Mouse (Mus musculus) C2C12 (cell line): Measurements from ENCODE around the gene Sgsh. TPM values are rescaled to one million over a fixed set of nuclear protein-coding genes. Genes with fewer than 3 reads are reported as not detected.

ENCODE experiments used
- H3K27me3 ChIP-seq: one replicate; pipeline ENCODE4 v1.6.1; 2011; ENCODE audit not compliant: control insufficient read depth, insufficient read depth, insufficient read length
- H3K36me3 ChIP-seq: one replicate; pipeline ENCODE4 v1.6.1; 2011; ENCODE audit not compliant: control insufficient read depth, insufficient read depth
- H3K4me3 ChIP-seq: one replicate; pipeline ENCODE4 v1.5.1; 2011; ENCODE audit warnings: mild to moderate bottlenecking, control low read depth; ENCODE audit not compliant: poor library complexity, insufficient read depth, severe bottlenecking
- H3K79me2 ChIP-seq: one replicate; pipeline ENCODE4 v1.6.1; 2011; ENCODE audit not compliant: control insufficient read depth, insufficient read depth
- H3K79me3 ChIP-seq: one replicate; pipeline ENCODE4 v1.6.1; 2011; ENCODE audit warnings: low read depth, control low read depth
- H3ac ChIP-seq: one replicate; pipeline ENCODE3; 2011; ENCODE audit warnings: low read depth; ENCODE audit not compliant: control insufficient read depth, insufficient read length
- CEBPB ChIP-seq: IDR thresholded peaks from one replicate; pipeline ENCODE4 v1.6.1; 2011; ENCODE audit warnings: low read depth, mild to moderate bottlenecking, control low read depth, moderate library complexity
- CTCF ChIP-seq: IDR thresholded peaks from one replicate; pipeline ENCODE4 v1.5.1; 2011; ENCODE audit not compliant: control insufficient read depth, insufficient read depth, insufficient read length
- FOSL1 ChIP-seq: IDR thresholded peaks from one replicate; pipeline ENCODE4 v1.8.0; 2011; ENCODE audit warnings: mild to moderate bottlenecking, low read length; ENCODE audit not compliant: poor library complexity, insufficient read depth, severe bottlenecking
- MAX ChIP-seq: IDR thresholded peaks from one replicate; pipeline ENCODE4 v1.6.1; 2011; ENCODE audit warnings: mild to moderate bottlenecking, control low read depth
- MYOD1 ChIP-seq: IDR thresholded peaks from one replicate; pipeline ENCODE4 v1.6.1; 2011; ENCODE audit warnings: low read depth; ENCODE audit not compliant: control insufficient read depth, insufficient read length
- MYOG ChIP-seq: IDR thresholded peaks from one replicate; pipeline ENCODE4 v1.6.1; 2011; ENCODE audit not compliant: control insufficient read depth, insufficient read length; ENCODE audit errors: extremely low read depth
- USF1 ChIP-seq: IDR thresholded peaks from one replicate; pipeline ENCODE4 v1.6.1; 2011; ENCODE audit warnings: low read depth, mild to moderate bottlenecking, control low read depth, moderate library complexity
- microRNA-seq: library from miRNA; unstranded; fragments of <30 nt; microRNA quantifications from one replicate; pipeline ENCODE4, GENCODE M21; 2019; ENCODE audit warnings: borderline microRNAs expressed
- polyA plus RNA-seq: library from polyadenylated mRNA; unstranded; fragments of >200 nt; fragmentation: generic; extraction: Trizol; gene quantifications from one replicate; pipeline ENCODE4 v1.2.1, GENCODE M21; 2012; ENCODE audit warnings: missing spikeins

Sgsh gene
- polyA plus RNA-seq, 1 experiment = 2.3 TPM

DNA sequence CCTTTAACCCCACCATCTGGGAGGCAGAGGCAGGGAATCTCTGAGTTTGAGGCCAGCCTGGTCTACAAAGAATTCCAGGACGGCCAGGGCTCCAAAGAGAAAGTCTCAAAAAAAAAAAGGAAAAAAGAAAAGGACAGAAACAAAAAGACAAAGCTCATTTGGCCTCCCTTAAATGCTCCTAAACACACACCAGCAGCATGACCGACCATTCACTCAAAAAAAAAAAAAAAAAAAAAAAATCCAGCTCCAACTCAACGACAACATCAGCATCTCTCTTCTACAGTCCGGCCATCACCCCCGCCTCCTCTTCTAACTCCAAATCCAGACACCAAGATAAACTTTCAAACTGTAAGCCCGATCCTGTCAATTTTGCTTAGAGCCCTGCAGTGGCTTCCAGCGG, 56.4 kb downstream of the Sgsh start:
- Histone ChIP-seq H3K79me2 (peaks cover 61% of the 10 kb centered on the region), H3K79me3 (peaks cover 40% of the 10 kb centered on the region), H3ac (peak overlapping the region; percentile 69), H3K4me3 (peak overlapping the region; percentile 99), H3K27me3 (peaks cover 14% of the 10 kb centered on the region), H3K36me3 (peaks cover 44% of the 10 kb centered on the region)
- no peak for TF ChIP-seq MAX
- TF ChIP-seq CEBPB = no peak
- TF ChIP-seq MYOG = no peak
- no peak for TF ChIP-seq FOSL1
- TF ChIP-seq CTCF = no peak
- TF ChIP-seq USF1 = no peak
- TF ChIP-seq MYOD1 = no peak

DNA sequence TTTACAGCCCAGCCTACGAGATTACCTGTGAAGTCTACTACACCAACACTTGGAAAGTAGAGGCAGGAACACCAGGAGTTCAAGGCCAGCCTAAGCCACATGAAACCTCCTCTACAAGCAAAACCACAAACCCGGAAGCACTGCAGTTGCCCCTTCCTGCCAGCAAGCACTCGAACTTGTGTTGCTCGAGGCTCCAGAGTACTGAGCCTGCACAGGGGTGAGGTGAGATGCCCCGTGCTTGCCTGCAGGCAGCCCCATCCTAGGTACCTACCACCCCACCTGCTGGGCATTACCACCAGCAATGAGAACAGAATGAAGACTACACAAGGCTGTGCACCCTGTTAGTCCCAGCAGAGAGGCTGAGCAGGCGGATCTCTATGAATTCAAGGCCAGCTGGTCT, 57.3 kb downstream of the Sgsh start:
- peak overlapping the region; percentile 43 for H3ac ChIP-seq
- H3K4me3 ChIP-seq = no peak overlapping the region
- H3K79me3 ChIP-seq = peaks cover 42% of the 10 kb centered on the region
- peaks cover 53% of the 10 kb centered on the region for H3K36me3 ChIP-seq
- TF ChIP-seq CEBPB = no peak
- no peak for TF ChIP-seq FOSL1
- no peak for TF ChIP-seq MYOG
- no peak for TF ChIP-seq CTCF
- no peak for TF ChIP-seq USF1
- no peak for TF ChIP-seq MYOD1
- no peak for TF ChIP-seq MAX
- H3K27me3 ChIP-seq = peaks cover 5% of the 10 kb centered on the region
- H3K79me2 ChIP-seq = peaks cover 70% of the 10 kb centered on the region

Small RNA genes within 50 kb of the gene (microRNA-seq; reads per million reads assigned to microRNA genes)
- 0.44 reads per million, percentile 6 among the genes with 10 or more reads in this experiment for gene Mir1932

Other genes starting within 250 kb of the Sgsh start
- gene Tbc1d16, start 127.0 kb downstream of the Sgsh start, polyA plus RNA-seq = 4.9 TPM
- 0.12 TPM for gene Ccdc40, start 127.0 kb downstream of the Sgsh start, polyA plus RNA-seq
- gene Gaa, start 87.6 kb downstream of the Sgsh start, polyA plus RNA-seq = 32.2 TPM
- gene Eif4a3, start 55.4 kb downstream of the Sgsh start, polyA plus RNA-seq = 349 TPM
- gene Card14, start 47.8 kb downstream of the Sgsh start, polyA plus RNA-seq = not detected
- gene Slc26a11, start within 50 bp of the Sgsh start, polyA plus RNA-seq = 0.51 TPM
- 6.3 TPM for gene Rnf213, start 37.6 kb upstream of the Sgsh start, polyA plus RNA-seq
- gene Endov, start 135.8 kb upstream of the Sgsh start, polyA plus RNA-seq = 18.4 TPM
- gene Nptx1, start 192.2 kb upstream of the Sgsh start, polyA plus RNA-seq = 30.2 TPM
- gene Rptor, start 247.4 kb upstream of the Sgsh start, polyA plus RNA-seq = 34.8 TPM